Mouse (Mus musculus) forebrain, embryonic 15.5 days (tissue): ENCODE measurements around the gene Palld. TPM values are rescaled to one million over a fixed set of nuclear protein-coding genes. Genes with fewer than 3 reads are reported as not detected.

Experiments
- ATAC-seq: fragments of 200-750 bp; cut with Nextera tagmentation; replicated peaks from 2 replicates; pipeline ENCODE4 v1.8.0; 2017; ENCODE audit warnings: mild to moderate bottlenecking, moderate TSS enrichment, moderate library complexity
- H3K27ac ChIP-seq: fragments of 300-500 bp; sonication (generic); replicated peaks from 2 replicates; pipeline ENCODE4 v1.5.1; 2015; ENCODE audit warnings: mild to moderate bottlenecking, inconsistent platforms
- H3K27me3 ChIP-seq: fragments of 300-500 bp; sonication (generic); 2 replicates; pipeline ENCODE4 v1.6.1; 2015; ENCODE audit warnings: inconsistent platforms
- H3K36me3 ChIP-seq: fragments of 300-500 bp; sonication (generic); 2 replicates; pipeline ENCODE4 v1.6.1; 2015; ENCODE audit warnings: mild to moderate bottlenecking, inconsistent platforms
- H3K4me1 ChIP-seq: fragments of 300-500 bp; sonication (generic); 2 replicates; pipeline ENCODE4 v1.6.1; 2015; ENCODE audit warnings: inconsistent platforms
- H3K4me2 ChIP-seq: fragments of 300-500 bp; sonication (generic); replicated peaks from 2 replicates; pipeline ENCODE4 v1.6.1; 2015; ENCODE audit warnings: mild to moderate bottlenecking, inconsistent platforms
- H3K4me3 ChIP-seq: fragments of 300-500 bp; sonication (generic); 2 replicates; pipeline ENCODE4 v1.5.1; 2015; ENCODE audit warnings: mild to moderate bottlenecking, inconsistent platforms
- H3K9ac ChIP-seq: fragments of 300-500 bp; sonication (generic); replicated peaks from 2 replicates; pipeline ENCODE4 v1.6.1; 2015; ENCODE audit warnings: mild to moderate bottlenecking, inconsistent platforms
- H3K9me3 ChIP-seq: fragments of 300-500 bp; sonication (generic); 2 replicates; pipeline ENCODE4 v1.6.1; 2016; ENCODE audit warnings: inconsistent platforms
- WGBS: fragments of 180-500 bp; shearing (Covaris S2); methylation state at CpG from one replicate; pipeline ENCODE4 v1.1.7; 2015; ENCODE audit warnings: mixed read lengths; 5-methylcytosine and 5-hydroxymethylcytosine counted together
- polyA plus RNA-seq: library from polyadenylated mRNA; unstranded; fragments of >200 nt; fragmentation: Nextera tagmentation; extraction: Ambion mirVana; gene quantifications from 2 replicates; pipeline ENCODE4 v1.2.1, GENCODE M21; 2015

The Palld gene
- polyA plus RNA-seq, 1 experiment from 2014 or later = 19.4 TPM

DNA sequence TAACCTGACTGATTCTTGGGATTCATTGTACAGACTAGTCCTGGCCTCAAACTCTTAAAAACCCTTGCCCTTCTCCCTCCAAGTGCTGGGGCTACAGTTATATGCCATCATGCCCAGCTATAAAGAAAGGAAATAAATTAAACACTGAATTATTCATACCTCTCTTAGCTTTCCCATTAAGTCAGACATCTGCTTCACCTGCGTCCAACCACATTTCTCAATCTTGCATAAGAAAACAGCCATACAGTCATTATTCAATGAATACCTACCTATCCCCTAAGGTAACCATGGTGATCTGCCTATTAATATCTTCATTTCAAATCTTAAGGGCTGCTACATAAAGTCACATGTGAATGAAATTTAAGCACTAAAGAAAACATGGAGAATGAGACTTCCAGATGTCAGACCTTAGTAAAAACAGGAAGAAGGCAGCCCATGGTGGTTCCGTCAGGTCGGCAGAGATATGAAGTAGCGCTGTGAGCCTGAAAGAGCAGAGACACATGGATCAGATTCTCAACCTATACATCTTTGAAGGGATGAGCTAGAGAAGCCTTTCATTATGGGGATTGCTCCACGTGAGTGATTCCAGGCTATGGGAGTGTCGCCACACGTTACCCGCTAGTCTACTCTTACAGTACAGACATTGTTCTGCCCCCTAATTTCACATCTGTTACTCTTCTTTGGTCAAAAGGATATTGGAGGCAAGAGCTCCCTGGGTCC lies 193.7 kb downstream of the Palld start:
- no peak overlapping the region for H3K4me3 ChIP-seq
- H3K9me3 ChIP-seq = no peaks in the 10 kb centered on the region
- H3K36me3 ChIP-seq = no peaks in the 10 kb centered on the region
- H3K9ac ChIP-seq = no peak overlapping the region
- peak; percentile 68 for ATAC-seq
- peak overlapping the region; percentile 17; the same call in 1 of the 2 replicates for H3K27ac ChIP-seq
- H3K27me3 ChIP-seq = no peaks in the 10 kb centered on the region
- peaks cover under 1% of the 10 kb centered on the region for H3K4me1 ChIP-seq
- H3K4me2 ChIP-seq = no peak overlapping the region
- 61% methylated on average over 8 of the region's 8 CpGs for WGBS

DNA sequence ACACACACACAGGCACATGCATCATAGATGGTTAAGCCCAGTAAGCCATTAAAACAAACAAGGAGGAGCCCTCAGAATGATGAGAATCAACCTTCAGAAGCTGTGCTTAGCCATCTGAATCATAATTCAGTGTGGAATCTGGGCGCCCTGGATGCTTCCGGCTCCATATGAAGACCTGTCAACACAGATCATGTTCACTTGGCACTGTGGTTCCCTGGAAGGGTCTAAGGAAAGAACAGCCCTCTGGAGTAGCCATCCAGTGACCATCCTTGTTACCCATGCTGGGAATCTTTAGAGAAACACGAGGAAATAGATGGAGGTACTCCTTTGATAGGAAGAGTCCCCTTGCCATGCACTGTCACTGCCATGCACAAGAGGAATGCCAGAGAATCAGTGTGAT lies 197.0 kb downstream of the Palld start:
- Histone ChIP-seq H3K4me3 (no peak overlapping the region), H3K27ac (no peak overlapping the region), H3K4me1 (peaks cover 14% of the 10 kb centered on the region), H3K4me2 (no peak overlapping the region), H3K9me3 (no peaks in the 10 kb centered on the region), H3K9ac (no peak overlapping the region), H3K27me3 (no peaks in the 10 kb centered on the region), H3K36me3 (no peaks in the 10 kb centered on the region)
- 86% methylated on average over 3 of the region's 3 CpGs for WGBS
- ATAC-seq = no peak

DNA sequence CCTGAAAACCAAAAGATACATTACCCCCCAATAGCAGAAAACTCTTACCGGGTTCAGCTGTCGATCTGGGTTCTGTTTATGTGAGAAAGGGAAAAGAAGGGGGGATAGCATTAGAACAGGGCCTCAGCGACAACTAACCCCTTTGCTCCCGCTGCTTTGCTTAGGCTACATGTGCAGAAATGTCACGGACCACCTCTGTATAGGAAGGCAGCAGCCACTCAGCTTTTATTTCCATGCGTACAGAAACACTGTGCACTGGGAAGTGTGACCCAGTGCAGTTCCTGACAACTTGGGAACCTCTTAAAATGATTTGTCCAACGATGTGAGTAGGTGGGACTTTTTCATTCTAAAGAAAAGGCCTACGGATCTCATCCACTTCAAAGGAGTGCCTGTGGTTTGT lies 200.4 kb downstream of the Palld start:
- Histone ChIP-seq H3K36me3 (no peaks in the 10 kb centered on the region), H3K9ac (no peak overlapping the region), H3K4me1 (peaks cover 14% of the 10 kb centered on the region), H3K4me2 (no peak overlapping the region), H3K27me3 (no peaks in the 10 kb centered on the region), H3K27ac (no peak overlapping the region), H3K4me3 (no peak overlapping the region), H3K9me3 (no peaks in the 10 kb centered on the region)
- ATAC-seq = no peak
- WGBS = 44% methylated on average over 8 of the region's 8 CpGs

DNA sequence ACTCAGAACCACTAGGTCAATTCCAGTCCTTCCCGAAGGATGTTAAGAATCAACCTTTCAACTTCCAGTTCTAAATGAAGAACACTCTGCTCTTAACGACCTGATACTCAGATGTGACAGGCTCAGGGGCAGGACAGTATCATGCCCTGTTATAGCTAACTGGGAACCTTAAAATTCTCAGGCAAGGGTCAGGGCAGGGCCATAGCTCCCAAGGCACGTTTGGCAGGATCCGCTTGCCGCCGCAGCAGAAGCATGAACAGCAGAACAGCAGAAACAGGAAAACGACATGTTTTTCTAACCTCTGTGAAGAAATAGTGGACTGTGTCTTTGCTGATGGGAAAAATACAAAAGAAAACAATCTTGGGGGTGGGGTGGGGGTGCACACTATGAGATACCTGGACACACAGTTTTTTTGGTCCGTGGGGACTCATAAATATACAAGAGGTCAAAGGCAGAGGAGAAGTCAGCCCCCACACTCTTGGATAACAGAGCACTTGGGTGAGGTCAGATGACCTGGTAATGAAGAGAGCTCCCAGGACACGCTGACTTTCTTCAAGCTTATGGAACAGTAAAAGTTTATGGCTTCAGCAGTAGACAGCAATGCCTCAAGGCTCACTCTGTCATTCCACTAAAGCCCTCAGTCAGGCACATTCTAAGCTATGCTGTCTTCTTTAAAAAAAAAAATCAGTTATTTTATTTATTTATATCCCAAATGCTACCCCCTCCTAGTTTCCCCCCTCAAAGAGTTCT lies 201.4 kb downstream of the Palld start:
- Histone ChIP-seq H3K4me1 (peaks cover 14% of the 10 kb centered on the region), H3K27me3 (no peaks in the 10 kb centered on the region), H3K36me3 (no peaks in the 10 kb centered on the region), H3K4me3 (no peak overlapping the region), H3K9ac (no peak overlapping the region), H3K4me2 (no peak overlapping the region), H3K27ac (no peak overlapping the region), H3K9me3 (no peaks in the 10 kb centered on the region)
- WGBS = 84% methylated on average over 9 of the region's 9 CpGs
- no peak for ATAC-seq

DNA sequence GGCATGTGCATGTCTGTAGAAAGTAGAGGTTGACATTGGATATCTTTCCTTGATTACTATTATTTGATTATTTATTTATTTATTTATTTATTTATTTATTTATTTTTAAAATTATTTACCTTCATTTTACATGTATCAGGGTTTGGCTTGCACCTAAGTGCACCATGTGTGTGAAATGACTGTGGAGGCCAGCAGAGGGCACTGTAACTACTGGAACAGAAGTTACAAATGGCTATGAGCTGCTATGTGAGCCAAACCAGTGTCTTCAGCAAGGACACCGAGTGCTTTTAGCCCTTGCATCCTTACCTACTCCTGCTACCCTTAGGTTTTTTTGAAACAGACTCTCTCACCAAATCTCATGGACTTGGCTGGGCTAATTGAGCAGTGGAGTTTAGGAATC lies 202.2 kb downstream of the Palld start:
- WGBS = 100% methylated on average over 1 of the region's 1 CpGs
- no peak overlapping the region for H3K4me2 ChIP-seq

GRCm38 (mm10) chr8:61698959-61699358 lies 203.5 kb downstream of the Palld start:
- no peak overlapping the region for H3K4me3 ChIP-seq
- H3K4me2 ChIP-seq = no peak overlapping the region
- 77% methylated on average over 2 of the region's 2 CpGs for WGBS
- H3K9ac ChIP-seq = no peak overlapping the region
- H3K9me3 ChIP-seq = no peaks in the 10 kb centered on the region
- H3K27ac ChIP-seq = no peak overlapping the region
- no peaks in the 10 kb centered on the region for H3K36me3 ChIP-seq
- peaks cover 14% of the 10 kb centered on the region for H3K4me1 ChIP-seq
- no peaks in the 10 kb centered on the region for H3K27me3 ChIP-seq
- no peak for ATAC-seq

More for the DNA sequence above, 202.2 kb downstream of the Palld start:
- Histone ChIP-seq H3K4me3 (no peak overlapping the region), H3K27me3 (no peaks in the 10 kb centered on the region), H3K9ac (no peak overlapping the region), H3K4me1 (peaks cover 14% of the 10 kb centered on the region), H3K27ac (no peak overlapping the region), H3K9me3 (no peaks in the 10 kb centered on the region), H3K36me3 (no peaks in the 10 kb centered on the region)
- ATAC-seq = no peak

- 75% methylated on average over 7 of the region's 7 CpGs for WGBS
Measured at GRCm38 (mm10) chr8:61697728-61698385, 204.6 kb downstream of the Palld start.

GRCm38 (mm10) chr8:61696846-61697455 lies 205.5 kb downstream of the Palld start:
- Histone ChIP-seq H3K36me3 (no peaks in the 10 kb centered on the region), H3K4me3 (no peak overlapping the region), H3K4me2 (no peak overlapping the region), H3K27ac (no peak overlapping the region), H3K27me3 (no peaks in the 10 kb centered on the region), H3K9ac (no peak overlapping the region), H3K4me1 (peaks cover 4% of the 10 kb centered on the region; the same call in 1 of the 2 replicates), H3K9me3 (no peaks in the 10 kb centered on the region)
- WGBS = 91% methylated on average over 2 of the region's 2 CpGs
- ATAC-seq = no peak

More at GRCm38 (mm10) chr8:61697728-61698385, 204.6 kb downstream of the Palld start:
- no peak overlapping the region for H3K27ac ChIP-seq
- ATAC-seq = no peak
- no peak overlapping the region for H3K4me3 ChIP-seq
- H3K9me3 ChIP-seq = no peaks in the 10 kb centered on the region
- peaks cover 5% of the 10 kb centered on the region; the same call in 1 of the 2 replicates for H3K4me1 ChIP-seq
- no peaks in the 10 kb centered on the region for H3K27me3 ChIP-seq
- no peak overlapping the region for H3K9ac ChIP-seq
- H3K4me2 ChIP-seq = no peak overlapping the region
- no peaks in the 10 kb centered on the region for H3K36me3 ChIP-seq

DNA sequence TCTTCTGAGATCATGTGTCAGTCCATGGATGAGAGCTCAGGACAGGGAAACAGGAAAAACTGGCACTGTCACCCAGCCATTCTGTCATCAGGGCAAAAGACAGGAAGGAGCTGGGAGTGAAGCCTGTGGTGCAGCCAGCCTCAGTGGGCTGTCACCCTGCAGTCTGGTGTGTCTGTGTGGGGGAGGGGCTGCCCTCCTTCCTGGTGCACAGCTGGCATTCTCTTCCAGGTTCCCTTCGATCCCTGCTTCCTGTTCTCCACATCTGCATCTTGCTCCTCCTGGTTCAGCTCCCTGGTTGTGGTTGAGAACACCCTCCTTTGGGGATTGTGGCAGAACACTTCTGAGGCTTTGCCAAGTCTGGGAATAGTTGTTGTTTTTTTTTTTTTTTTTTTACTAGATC lies 207.1 kb downstream of the Palld start:
- Histone ChIP-seq H3K27ac (no peak overlapping the region), H3K27me3 (no peaks in the 10 kb centered on the region), H3K9ac (no peak overlapping the region), H3K4me1 (no peaks in the 10 kb centered on the region; the same call in 1 of the 2 replicates), H3K9me3 (no peaks in the 10 kb centered on the region), H3K4me2 (no peak overlapping the region), H3K4me3 (no peak overlapping the region), H3K36me3 (no peaks in the 10 kb centered on the region)
- no peak for ATAC-seq
- 53% methylated on average over 1 of the region's 1 CpGs for WGBS

DNA sequence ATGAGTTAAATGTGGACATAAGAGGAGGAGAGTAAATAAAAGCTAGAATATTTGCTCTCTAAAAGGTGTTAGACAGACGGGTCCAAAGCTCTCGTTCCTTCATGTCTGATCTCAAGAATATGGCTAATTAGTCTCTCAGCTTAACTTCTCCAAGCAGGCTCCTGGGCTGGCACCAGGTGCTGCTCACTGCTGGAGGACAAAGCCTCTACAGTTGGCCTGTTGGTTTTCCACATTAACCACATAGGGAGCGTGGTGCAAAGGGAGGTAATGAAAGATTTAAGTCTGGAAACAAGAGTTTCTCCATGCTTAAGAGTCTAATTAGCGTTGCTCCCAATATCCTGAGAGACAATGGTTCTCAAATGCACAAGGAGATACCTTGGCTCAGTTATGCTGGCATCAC lies 209.6 kb downstream of the Palld start:
- Histone ChIP-seq H3K4me2 (no peak overlapping the region), H3K36me3 (no peaks in the 10 kb centered on the region), H3K27me3 (no peaks in the 10 kb centered on the region), H3K4me1 (no peaks in the 10 kb centered on the region; the same call in 1 of the 2 replicates), H3K9ac (no peak overlapping the region), H3K27ac (no peak overlapping the region), H3K4me3 (no peak overlapping the region), H3K9me3 (no peaks in the 10 kb centered on the region)
- no peak for ATAC-seq
- WGBS = 18% methylated on average over 4 of the region's 4 CpGs

DNA sequence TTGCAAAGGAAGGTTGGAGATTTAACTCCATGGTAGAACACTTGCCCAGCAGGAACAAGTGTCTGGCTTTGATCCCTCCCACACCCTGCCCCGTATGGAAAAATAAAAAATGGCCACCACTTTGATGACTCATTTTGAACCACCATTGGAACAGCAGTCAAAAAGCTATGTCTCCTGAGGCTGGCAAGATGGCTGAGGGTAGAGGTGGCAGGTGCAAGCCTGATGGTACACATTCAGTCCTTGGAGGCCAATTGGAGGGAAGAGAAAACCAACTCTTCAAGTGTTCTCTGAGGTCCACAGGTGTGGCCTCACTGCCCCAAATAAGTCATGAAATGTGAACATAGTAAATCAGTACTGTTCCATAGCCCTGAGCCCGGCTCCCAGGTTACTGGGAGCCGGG lies 210.4 kb downstream of the Palld start:
- WGBS = 94% methylated on average over 3 of the region's 3 CpGs
- Histone ChIP-seq H3K27ac (no peak overlapping the region), H3K4me1 (no peaks in the 10 kb centered on the region; the same call in 1 of the 2 replicates), H3K36me3 (no peaks in the 10 kb centered on the region), H3K4me2 (no peak overlapping the region), H3K4me3 (no peak overlapping the region), H3K9me3 (no peaks in the 10 kb centered on the region), H3K9ac (no peak overlapping the region), H3K27me3 (no peaks in the 10 kb centered on the region)
- ATAC-seq = no peak

DNA sequence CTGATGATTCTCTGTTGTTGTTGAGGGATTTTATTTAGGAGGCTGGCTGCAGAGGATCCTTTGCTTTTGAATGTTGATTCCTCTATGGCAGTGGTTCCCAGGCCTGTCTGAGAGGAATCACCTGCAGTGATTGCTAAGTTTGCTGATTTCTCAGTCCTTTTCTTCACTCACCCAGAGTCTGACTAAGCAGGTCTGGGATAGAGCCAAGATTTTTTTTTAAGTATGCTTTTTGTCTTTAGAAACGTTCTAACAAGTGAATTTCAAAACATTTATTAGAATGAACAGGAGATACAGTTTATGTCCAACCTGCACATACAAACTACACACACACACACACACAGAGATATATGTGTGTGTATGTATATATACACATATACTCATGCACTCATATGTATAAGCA lies 211.1 kb downstream of the Palld start:
- Histone ChIP-seq H3K9me3 (no peaks in the 10 kb centered on the region), H3K9ac (no peak overlapping the region), H3K4me1 (no peaks in the 10 kb centered on the region; the same call in 1 of the 2 replicates), H3K27ac (no peak overlapping the region), H3K4me2 (no peak overlapping the region), H3K4me3 (no peak overlapping the region), H3K36me3 (no peaks in the 10 kb centered on the region), H3K27me3 (no peaks in the 10 kb centered on the region)
- WGBS = 22% methylated on average over 1 of the region's 1 CpGs
- no peak for ATAC-seq
